ENCODE assay signal across 18 mouse cellular contexts in the genomic region with DNA sequence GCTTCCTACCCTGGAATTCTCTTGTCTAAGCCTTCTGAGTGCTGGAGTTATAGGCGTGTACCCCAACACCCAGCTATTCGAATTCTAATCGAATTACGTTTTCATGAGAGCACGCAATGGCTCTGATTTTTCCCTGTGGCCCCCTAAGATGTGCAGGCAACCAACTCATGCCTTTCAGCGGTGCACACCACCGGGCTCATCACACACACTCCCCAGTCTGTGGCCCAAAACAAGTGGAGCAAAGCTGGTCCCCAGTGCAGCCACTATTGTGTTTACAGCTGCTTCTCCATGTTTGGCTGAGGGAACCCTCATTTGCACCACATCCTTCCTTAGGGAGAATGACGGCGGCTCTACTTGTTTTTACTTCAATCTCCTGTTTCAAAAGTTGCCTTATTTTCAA. TPM values are rescaled to one million over a fixed set of nuclear protein-coding genes. Genes with fewer than 3 reads are reported as not detected.
DNase-seq lines count a peak whose midpoint lies in the region; ATAC-seq and TF ChIP-seq lines count a peak whose summit lies in the region.
"Had no signal": no experiment of that assay in that cellular context is flagged by ENCODE, and none has a peak within 500 bp of the region (broad histone marks: within the 10 kb centered on the region; RNA-seq: fewer than 3 reads in every experiment).

No protein-coding gene starts in this region.

- no peaks in the 10 kb centered on the region for H3K36me3 ChIP-seq in midbrain, embryonic 10.5 days
- no peaks in the 10 kb centered on the region for H3K36me3 ChIP-seq in midbrain, embryonic 16.5 days (ENCODE audit: control insufficient read depth, insufficient read depth, low read length)
- no peaks in the 10 kb centered on the region for H3K36me3 ChIP-seq in forebrain, embryonic 10.5 days (replicated peaks)
- no peaks in the 10 kb centered on the region for H3K36me3 ChIP-seq in hindbrain, postnatal 0 days (ENCODE audit: insufficient read depth, low read length)
- H3K36me3 ChIP-seq: liver, embryonic 13.5 days had no signal

- peak; percentile 14 for DNase-seq in embryo, embryonic 10.5 days (ENCODE audit: low spot score)
- DNase-seq in embryo, embryonic 10 days (ENCODE audit: low spot score), result no peak
- DNase-seq in midbrain, embryonic 10.5 days (ENCODE audit: low spot score), result no peak
- peak; percentile 33 for DNase-seq in forebrain, embryonic 10.5 days (ENCODE audit: extremely low spot score, low spot score)
- peak; percentile 7 for DNase-seq in hindbrain, postnatal 0 days (ENCODE audit: low spot score)
- no peak for DNase-seq in adrenal gland, adult (ENCODE audit: inconsistent age in 2 of 2, low spot score in 1 of 2)
- DNase-seq: cerebellum, adult 11-12 months; liver, embryonic 13.5 days; right cerebral cortex, postnatal 14 days had no signal

- WGBS in midbrain, embryonic 10.5 days, result 2% methylated on average over 9 of the region's 9 CpGs
- 3% methylated on average over 9 of the region's 9 CpGs for whole genome bisulfite sequencing in midbrain, embryonic 16.5 days
- WGBS in forebrain, embryonic 10.5 days, result 3% methylated on average over 9 of the region's 9 CpGs
- 3% methylated on average over 9 of the region's 9 CpGs for WGBS in hindbrain, postnatal 0 days

- no peaks in the 10 kb centered on the region for H3K9me3 ChIP-seq in midbrain, embryonic 10.5 days (replicated peaks)
- H3K9me3 ChIP-seq in midbrain, embryonic 16.5 days (replicated peaks; ENCODE audit: control insufficient read depth, low read length, poor library complexity, severe bottlenecking), result no peaks in the 10 kb centered on the region
- H3K9me3 ChIP-seq in forebrain, embryonic 10.5 days, result no peaks in the 10 kb centered on the region
- H3K9me3 ChIP-seq in hindbrain, postnatal 0 days (ENCODE audit: low read length), result no peaks in the 10 kb centered on the region
- H3K9me3 ChIP-seq: liver, embryonic 13.5 days had no signal

- no peak for TF ChIP-seq CTCF in hindbrain, postnatal 0 days (IDR thresholded peaks at IDR 0.05; ENCODE audit: low read depth)

- no peak overlapping the region for H3K27ac ChIP-seq in midbrain, embryonic 10.5 days (replicated peaks)
- no peak overlapping the region for H3K27ac ChIP-seq in midbrain, embryonic 16.5 days (ENCODE audit: low read length)
- H3K27ac ChIP-seq in forebrain, embryonic 10.5 days, result 0 out of 2 replicates have a peak overlapping the region, but pooled peaks have one; percentile 26
- H3K27ac ChIP-seq in hindbrain, postnatal 0 days, result no peak overlapping the region
- H3K27ac ChIP-seq: heart, adult 2 months; left cerebral cortex, adult 2 months; liver, embryonic 13.5 days had no signal

- H3K4me1 ChIP-seq in midbrain, embryonic 10.5 days, result peaks cover 40% of the 10 kb centered on the region
- H3K4me1 ChIP-seq in midbrain, embryonic 16.5 days (ENCODE audit: control insufficient read depth, insufficient read depth, low read length), result peaks cover 20% of the 10 kb centered on the region
- H3K4me1 ChIP-seq in forebrain, embryonic 10.5 days, result peaks cover 44% of the 10 kb centered on the region
- H3K4me1 ChIP-seq in hindbrain, postnatal 0 days (ENCODE audit: insufficient read depth, low read length), result peaks cover 12% of the 10 kb centered on the region; the same call in 1 of the 2 replicates

- no peak for ATAC-seq in midbrain, embryonic 16.5 days
- ATAC-seq in hindbrain, postnatal 0 days, result no peak
- ATAC-seq in granulocyte monocyte progenitor cell, adult 5-6 weeks (replicated peaks; ENCODE audit: poor library complexity, severe bottlenecking), result no peak

- no peak overlapping the region for H3K4me2 ChIP-seq in midbrain, embryonic 16.5 days (ENCODE audit: low read length)
- no peak overlapping the region for H3K4me2 ChIP-seq in hindbrain, postnatal 0 days (ENCODE audit: low read depth, low read length)

- H3K27me3 ChIP-seq in midbrain, embryonic 10.5 days (ENCODE audit: low read depth, poor library complexity, severe bottlenecking), result peaks cover 91% of the 10 kb centered on the region
- H3K27me3 ChIP-seq in midbrain, embryonic 16.5 days (ENCODE audit: control insufficient read depth, insufficient read depth, low read depth, low read length), result peaks cover 43% of the 10 kb centered on the region
- H3K27me3 ChIP-seq in forebrain, embryonic 10.5 days (ENCODE audit: poor library complexity, severe bottlenecking), result peaks cover 91% of the 10 kb centered on the region
- peaks cover 22% of the 10 kb centered on the region for H3K27me3 ChIP-seq in hindbrain, postnatal 0 days (ENCODE audit: insufficient read depth, low read length)

- H3K4me3 ChIP-seq in midbrain, embryonic 10.5 days, result peak overlapping the region; percentile 72; the same call in 1 of the 2 replicates
- no peak overlapping the region for H3K4me3 ChIP-seq in midbrain, embryonic 16.5 days (ENCODE audit: low read depth, low read length)
- peak overlapping the region; percentile 67 for H3K4me3 ChIP-seq in forebrain, embryonic 10.5 days
- H3K4me3 ChIP-seq in hindbrain, postnatal 0 days (ENCODE audit: low read length), result no peak overlapping the region

- no peak overlapping the region for H3K9ac ChIP-seq in midbrain, embryonic 16.5 days (ENCODE audit: low read depth, low read length)
- H3K9ac ChIP-seq in hindbrain, postnatal 0 days (replicated peaks; ENCODE audit: low read length), result no peak overlapping the region
- H3K9ac ChIP-seq: liver, embryonic 13.5 days had no signal

RNA-seq across cellular contexts. Expression of gene Efhd1, which starts 0.9 kb away (rescaled TPM):
- polyA plus RNA-seq in midbrain, embryonic 10.5 days (2016; fragmentation: Nextera tagmentation; extraction: Ambion mirVana), result 0.64 and 0.71 TPM in 2 replicates
- polyA plus RNA-seq in midbrain, embryonic 16.5 days (2015; fragmentation: Nextera tagmentation; extraction: Ambion mirVana), result 0.36 and 1.4 TPM in 2 replicates
- 1.6 and 2.5 TPM in 2 replicates for polyA plus RNA-seq in forebrain, embryonic 10.5 days (2016; fragmentation: Nextera tagmentation; extraction: Ambion mirVana)
- 12.4 and 13.0 TPM in 2 replicates for total RNA-seq in hindbrain, postnatal 0 days (2014; rRNA removed)
- 6.4 and 7.8 TPM in 2 replicates for polyA plus RNA-seq in hindbrain, postnatal 0 days (2015; fragmentation: Nextera tagmentation; extraction: Ambion mirVana)
- not detected in 2 replicates for total RNA-seq in granulocyte monocyte progenitor cell, adult 5-6 weeks (2014; fragmentation: Nextera tagmentation)
- 0.98 TPM in 1 of 2 replicates, not detected in the other for total RNA-seq in granulocyte monocyte progenitor cell, adult 5-6 weeks (2017)
- total RNA-seq: common myeloid progenitor, adult 5-6 weeks; megakaryocyte-erythroid progenitor cell, adult 5-6 weeks; neutrophil, adult 5-6 weeks had no signal

RNA-seq across cellular contexts. Expression of gene Eif4e2, which starts 49.5 kb away (rescaled TPM):
- 172 and 173 TPM in 2 replicates for polyA plus RNA-seq in midbrain, embryonic 10.5 days (2016; fragmentation: Nextera tagmentation; extraction: Ambion mirVana)
- polyA plus RNA-seq in midbrain, embryonic 16.5 days (2015; fragmentation: Nextera tagmentation; extraction: Ambion mirVana), result 86.6 and 92.5 TPM in 2 replicates
- polyA plus RNA-seq in forebrain, embryonic 10.5 days (2016; fragmentation: Nextera tagmentation; extraction: Ambion mirVana), result 162 and 168 TPM in 2 replicates
- total RNA-seq in hindbrain, postnatal 0 days (2014; rRNA removed), result 60.4 and 68.1 TPM in 2 replicates
- 99.7 and 103 TPM in 2 replicates for polyA plus RNA-seq in hindbrain, postnatal 0 days (2015; fragmentation: Nextera tagmentation; extraction: Ambion mirVana)
- 82.9 and 93.1 TPM in 2 replicates for total RNA-seq in granulocyte monocyte progenitor cell, adult 5-6 weeks (2014; fragmentation: Nextera tagmentation)
- total RNA-seq in granulocyte monocyte progenitor cell, adult 5-6 weeks (2017), result 137 and 140 TPM in 2 replicates

RNA-seq across cellular contexts. Expression of gene Chrng, which starts 58.8 kb away (rescaled TPM):
- polyA plus RNA-seq in midbrain, embryonic 10.5 days (2016; fragmentation: Nextera tagmentation; extraction: Ambion mirVana), result 0.12 TPM in 1 of 2 replicates, not detected in the other
- polyA plus RNA-seq in midbrain, embryonic 16.5 days (2015; fragmentation: Nextera tagmentation; extraction: Ambion mirVana), result not detected in 2 replicates
- 0.36 TPM in 1 of 2 replicates, not detected in the other for polyA plus RNA-seq in forebrain, embryonic 10.5 days (2016; fragmentation: Nextera tagmentation; extraction: Ambion mirVana)
- total RNA-seq in hindbrain, postnatal 0 days (2014; rRNA removed), result 0.22 TPM in 1 of 2 replicates, not detected in the other
- polyA plus RNA-seq in hindbrain, postnatal 0 days (2015; fragmentation: Nextera tagmentation; extraction: Ambion mirVana), result 0.06 TPM in 1 of 2 replicates, not detected in the other
- not detected in 2 replicates for total RNA-seq in granulocyte monocyte progenitor cell, adult 5-6 weeks (2014; fragmentation: Nextera tagmentation)
- 0.05 TPM in 1 of 2 replicates, not detected in the other for total RNA-seq in granulocyte monocyte progenitor cell, adult 5-6 weeks (2017)
- total RNA-seq: common myeloid progenitor, adult 5-6 weeks; heart, adult 2 months; layer of hippocampus, adult 18-20 months; left cerebral cortex, adult 2 months; megakaryocyte-erythroid progenitor cell, adult 5-6 weeks; neutrophil, adult 5-6 weeks had no signal
- polyA plus RNA-seq: heart, adult 2 months; intestine, embryonic 14.5 days had no signal

Comparison
In these comparisons a context has a peak if more than half of its experiments do, and no peak if none do; other contexts are left out.
1. DNase-seq: peak in embryo, embryonic 10.5 days (single experiment), forebrain, embryonic 10.5 days (single experiment) and hindbrain, postnatal 0 days (single experiment); none in embryo, embryonic 10 days (single experiment), midbrain, embryonic 10.5 days (single experiment) and adrenal gland, adult (0 of 2).
2. H3K4me3 ChIP-seq: peak in midbrain, embryonic 10.5 days (single experiment) and forebrain, embryonic 10.5 days (single experiment); none in midbrain, embryonic 16.5 days (single experiment) and hindbrain, postnatal 0 days (single experiment).